Mouse (Mus musculus): Measurements from ENCODE around the gene Mgat4a.

DNA sequence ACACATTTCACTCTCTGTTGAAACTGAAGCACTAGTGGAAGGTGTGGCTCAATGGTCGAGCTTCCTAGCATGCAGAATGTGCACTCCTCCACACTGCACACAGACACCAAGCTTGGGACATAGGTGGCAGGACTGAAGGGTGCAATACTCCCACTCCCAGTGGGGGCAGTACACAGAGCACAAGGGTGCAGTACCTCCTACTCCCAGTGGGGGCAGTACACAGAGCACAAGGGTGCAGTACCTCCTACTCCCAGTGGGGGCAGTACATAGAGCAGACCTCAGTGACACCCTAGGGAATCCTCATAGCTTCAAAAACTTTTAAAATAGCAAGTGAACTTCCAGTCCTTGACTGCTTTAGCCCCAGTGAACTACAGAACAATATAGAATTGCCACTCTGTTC lies 121.4 kb downstream of the Mgat4a start:
- TF ChIP-seq GATA1 (IDR thresholded peaks at IDR 0.05; ENCODE audit: low read length) = no peak
- no peak for TF ChIP-seq TAL1 (IDR thresholded peaks at IDR 0.05; ENCODE audit: low read length)

All from erythroblast, embryonic 14.5 days (primary cell).